Mouse (Mus musculus): ENCODE results near the gene Cd300a. TPM values are rescaled to one million over a fixed set of nuclear protein-coding genes. Genes with fewer than 3 reads are reported as not detected.
"Not testable (repeated sequence)": the region's sequence is repeated elsewhere in the genome, so short reads cannot be mapped to it uniquely, and the experiment has no call there.

The Cd300a gene
- polyA plus RNA-seq, 1 experiment, result 4.1 TPM

DNA sequence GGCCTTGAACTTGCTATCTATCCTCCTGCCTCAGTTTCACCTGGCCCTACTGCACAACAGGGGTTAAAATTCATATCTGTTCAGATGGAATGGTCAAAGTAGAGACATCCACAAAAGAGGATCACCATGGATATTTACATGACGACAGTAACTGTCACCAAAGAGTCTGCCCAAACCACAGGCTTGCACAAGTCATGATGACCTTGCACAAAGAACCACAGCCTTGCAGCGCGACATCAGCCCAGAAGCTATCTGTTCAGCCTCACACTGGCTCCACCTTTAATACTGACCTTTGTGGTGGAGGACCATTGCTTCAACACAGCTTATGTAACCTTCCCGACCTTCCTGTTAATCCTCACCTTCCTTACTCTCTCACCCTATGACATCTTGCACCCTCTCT, 17.7 kb downstream of the Cd300a start:
- DNase-seq (ENCODE audit: low read depth), result no peak

DNA sequence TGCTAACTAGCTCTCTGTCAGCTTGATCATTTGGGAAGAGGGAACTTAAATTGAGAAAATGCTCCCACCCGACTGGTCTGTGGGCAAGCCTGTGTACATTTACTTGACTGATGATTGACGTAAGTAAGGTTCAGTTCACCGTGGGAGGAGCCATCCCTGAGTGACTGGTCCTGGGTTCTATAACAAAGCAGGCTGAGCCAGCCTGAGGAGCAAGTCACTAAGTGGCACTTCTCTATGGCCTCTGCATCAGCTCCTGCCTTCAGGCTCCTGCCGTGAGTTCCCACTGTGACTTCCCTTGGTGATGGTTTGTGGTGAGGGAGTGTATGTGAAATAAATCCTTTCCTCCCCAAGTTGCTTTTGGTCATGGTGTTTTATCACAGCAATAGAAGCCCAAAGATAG, 18.2 kb downstream of the Cd300a start:
- no peak for DNase-seq (ENCODE audit: low read depth)

GRCm38 (mm10) chr11:114909538-114909937, 19.7 kb downstream of the Cd300a start:
- not testable (repeated sequence) for DNase-seq (ENCODE audit: low read depth)

DNA sequence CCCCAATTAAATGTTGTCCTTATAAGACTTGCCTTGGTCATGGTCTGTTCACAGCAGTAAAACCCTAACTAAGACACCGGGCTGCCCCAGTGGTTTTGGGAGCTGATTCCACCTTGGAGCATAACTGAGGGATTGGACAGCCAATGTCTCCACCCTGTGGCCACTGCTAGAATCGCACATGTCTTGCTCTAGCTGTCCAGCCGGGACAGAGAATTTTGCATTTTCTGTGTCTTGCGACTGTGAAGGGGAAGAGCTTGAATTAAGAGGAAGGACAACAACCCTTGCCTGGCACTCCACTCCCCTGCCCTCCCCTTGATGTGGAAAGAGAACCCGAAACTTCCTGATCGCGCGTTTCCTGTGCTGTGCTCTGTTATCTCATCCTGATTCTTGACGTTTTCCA, 23.0 kb downstream of the Cd300a start:
- no peak for DNase-seq (ENCODE audit: low read depth)

DNA sequence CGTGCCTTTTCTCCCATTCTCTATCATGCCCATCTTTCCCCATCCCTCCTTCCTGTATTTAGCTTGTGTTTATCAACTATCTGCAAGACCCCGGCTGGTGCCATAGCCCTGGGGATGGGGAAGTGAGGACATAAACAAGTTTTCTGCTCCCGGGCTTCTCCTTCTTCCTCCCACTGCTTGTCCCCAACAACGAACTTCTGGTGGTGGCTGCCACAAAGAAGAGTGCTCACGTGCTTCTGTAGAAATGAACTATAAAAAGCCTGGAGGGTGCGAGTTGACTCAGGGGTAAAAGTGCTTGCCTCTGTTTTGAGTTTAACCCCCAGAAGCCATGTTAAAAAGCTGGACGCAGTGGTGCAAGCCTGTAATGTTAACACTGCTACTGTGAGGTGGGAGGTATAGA, 25.1 kb downstream of the Cd300a start:
- DNase-seq (ENCODE audit: low read depth), result no peak

- no peak for DNase-seq (ENCODE audit: low read depth)
Observed at GRCm38 (mm10) chr11:114917120-114917519, 27.3 kb downstream of the Cd300a start.

GRCm38 (mm10) chr11:114922439-114922838, 32.6 kb downstream of the Cd300a start:
- no peak for DNase-seq (ENCODE audit: low read depth)

- DNase-seq (ENCODE audit: low read depth), result no peak
Observed at GRCm38 (mm10) chr11:114923961-114924360, 34.1 kb downstream of the Cd300a start.

DNA sequence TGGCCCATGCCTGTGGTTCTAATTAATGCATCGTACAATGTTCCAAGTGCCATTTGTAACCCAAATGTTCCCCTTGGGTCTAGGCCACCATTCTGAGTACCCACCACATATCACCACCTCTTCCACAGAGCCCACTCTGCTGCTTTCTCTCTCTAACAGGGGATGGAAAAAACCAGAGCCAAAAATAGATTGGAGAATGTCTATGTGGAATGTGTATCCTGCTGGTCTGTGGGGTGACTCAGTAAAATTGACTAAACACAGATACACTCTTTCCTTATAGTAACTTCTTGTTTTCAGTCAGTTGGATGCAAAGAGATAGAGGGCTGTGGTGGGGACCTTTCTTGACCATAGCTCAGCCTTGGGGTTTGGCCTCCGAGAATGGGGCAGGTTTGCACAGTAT, 39.7 kb downstream of the Cd300a start:
- no peak for DNase-seq (ENCODE audit: low read depth)

DNA sequence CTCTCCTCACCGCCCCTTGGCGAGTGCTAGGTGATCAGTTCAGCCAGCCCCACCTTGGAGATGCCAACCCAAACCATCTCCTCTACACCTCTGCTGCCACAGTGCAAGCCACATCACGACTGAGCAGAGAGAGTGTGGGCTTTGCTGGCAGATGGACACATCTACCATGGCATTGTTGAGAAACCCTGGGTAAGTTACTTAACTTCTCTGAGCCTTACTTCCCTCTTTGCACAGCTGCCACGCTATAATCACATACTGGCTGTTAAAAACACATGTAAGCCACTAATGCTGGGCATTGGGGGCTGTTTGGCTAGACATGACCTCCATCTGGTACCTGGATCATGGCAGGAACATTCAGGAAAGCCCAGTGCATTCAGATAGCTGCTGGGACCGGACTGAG, 41.2 kb downstream of the Cd300a start:
- peak; percentile 22 for DNase-seq (ENCODE audit: low read depth)

DNA sequence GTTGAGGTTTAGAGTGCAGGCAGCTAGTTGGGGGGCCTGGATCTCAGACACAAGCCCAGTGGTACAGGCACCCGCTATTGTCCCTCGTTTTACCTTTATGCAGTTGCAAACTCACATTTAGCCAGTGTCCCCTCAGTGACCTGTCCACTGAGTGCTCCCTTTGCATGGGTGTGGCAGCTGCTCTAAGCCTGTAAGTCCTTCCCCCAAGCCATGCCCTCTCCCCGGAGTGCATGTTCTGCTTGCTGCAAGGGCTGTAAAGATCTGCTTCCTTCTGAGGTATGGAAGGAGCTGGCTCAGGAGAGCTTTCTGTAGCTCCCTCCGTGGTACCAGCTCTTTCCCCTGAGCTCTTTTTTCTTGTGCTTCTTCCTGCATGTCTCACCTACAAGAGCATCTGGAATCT, 43.8 kb downstream of the Cd300a start:
- no peak for DNase-seq (ENCODE audit: low read depth)

- DNase-seq (ENCODE audit: low read depth), result no peak
Observed at GRCm38 (mm10) chr11:114934144-114934543, 44.3 kb downstream of the Cd300a start, which contains the start of gene Cd300lb. Cd300lb (minus strand) TSS chr11:114934386.

Other genes with a start within 250 kb of the Cd300a start
- gene Rpl38, start 221.5 kb upstream of the Cd300a start, polyA plus RNA-seq (2012; rRNA removed), result 621 and 723 TPM in 2 replicates
- 26.9 and 40.8 TPM in 2 replicates for gene Ttyh2, start 214.6 kb upstream of the Cd300a start, polyA plus RNA-seq (2012; rRNA removed)
- gene Dnaic2, start 162.6 kb upstream of the Cd300a start, polyA plus RNA-seq (2012; rRNA removed), result 1.6 and 2.0 TPM in 2 replicates
- 1.3 and 1.5 TPM in 2 replicates for gene Kif19a, start 124.7 kb upstream of the Cd300a start, polyA plus RNA-seq (2012; rRNA removed)
- gene Btbd17, start 94.1 kb upstream of the Cd300a start, polyA plus RNA-seq (2012; rRNA removed), result 4.5 and 8.2 TPM in 2 replicates
- gene Gpr142, start 91.1 kb upstream of the Cd300a start, polyA plus RNA-seq (2012; rRNA removed), result 0.90 and 3.6 TPM in 2 replicates
- gene Gprc5c, start 38.9 kb upstream of the Cd300a start, polyA plus RNA-seq (2012; rRNA removed), result 93.0 and 119 TPM in 2 replicates
- 1.6 and 3.7 TPM in 2 replicates for gene Cd300lb, start 44.3 kb downstream of the Cd300a start, polyA plus RNA-seq (2012; rRNA removed)
- gene Cd300c, start 79.1 kb downstream of the Cd300a start, polyA plus RNA-seq (2012; rRNA removed), result 0.22 and 0.26 TPM in 2 replicates
- 2.5 and 4.9 TPM in 2 replicates for gene Cd300ld, start 99.9 kb downstream of the Cd300a start, polyA plus RNA-seq (2012; rRNA removed)
- gene Cd300c2, start 111.8 kb downstream of the Cd300a start, polyA plus RNA-seq (2012; rRNA removed), result 4.4 and 4.8 TPM in 2 replicates
- gene Cd300ld2, start 126.2 kb downstream of the Cd300a start, polyA plus RNA-seq (2012; rRNA removed), result 0.65 and 0.74 TPM in 2 replicates
- 1.3 and 1.5 TPM in 2 replicates for gene Cd300ld4, start 137.0 kb downstream of the Cd300a start, polyA plus RNA-seq (2012; rRNA removed)
- 6.8 and 6.9 TPM in 2 replicates for gene Cd300ld5, start 147.7 kb downstream of the Cd300a start, polyA plus RNA-seq (2012; rRNA removed)
- 16.4 and 37.6 TPM in 2 replicates for gene Cd300ld3, start 158.4 kb downstream of the Cd300a start, polyA plus RNA-seq (2012; rRNA removed)
- 0.19 and 0.24 TPM in 2 replicates for gene Cd300e, start 172.1 kb downstream of the Cd300a start, polyA plus RNA-seq (2012; rRNA removed)
- 0.60 and 0.72 TPM in 2 replicates for gene Rab37, start 201.4 kb downstream of the Cd300a start, polyA plus RNA-seq (2012; rRNA removed)
- gene Cd300lf, start 244.0 kb downstream of the Cd300a start, polyA plus RNA-seq (2012; rRNA removed), result 0.62 and 0.66 TPM in 2 replicates